Mouse (Mus musculus) lung, adult 2 months (tissue): ENCODE data around the gene Ptk7.

ENCODE experiments used
- CTCF ChIP-seq: fragments of 200-500 bp; IDR thresholded peaks from 2 replicates; pipeline ENCODE4 v1.5.1; 2011; ENCODE audit warnings: mild to moderate bottlenecking, low read length, control low read depth; ENCODE audit not compliant: insufficient read depth
- POLR2A ChIP-seq: fragments of 200-500 bp; IDR thresholded peaks from 2 replicates; pipeline ENCODE4 v1.6.1; 2011; ENCODE audit warnings: low read depth, mild to moderate bottlenecking, control low read depth, low read length, borderline replicate concordance; ENCODE audit errors: extremely low read depth

DNA sequence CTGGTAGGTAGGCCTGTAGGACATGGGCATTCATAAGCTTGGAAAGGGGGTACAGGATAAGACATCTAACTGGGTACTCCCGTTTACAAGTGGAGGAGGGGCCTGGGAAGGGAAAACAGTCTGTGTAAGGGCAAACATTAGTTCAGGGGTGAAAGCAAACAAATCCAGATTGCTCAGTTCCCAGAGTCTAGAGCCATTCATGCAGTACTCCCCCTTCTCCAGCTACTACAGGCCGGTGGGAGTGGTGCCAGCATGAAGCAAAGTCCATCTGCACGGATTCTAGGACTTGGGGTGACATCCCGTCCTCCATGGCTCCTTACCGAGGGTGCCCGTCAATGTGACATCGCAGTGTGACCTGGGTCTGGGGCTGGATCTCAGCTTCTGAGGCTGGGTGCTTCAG, 38.9 kb downstream of the Ptk7 start:
- TF ChIP-seq POLR2A (no peak), CTCF (no peak)
